Comparison of ENCODE assay signal across 13 mouse cellular contexts in genomic region chr3:79205112-79205511, GRCm38 (mm10).
A peak's percentile ranks its signal among the peaks of the same experiment; 100 is the strongest.
DNase-seq lines count a peak whose midpoint lies in the region; ATAC-seq and TF ChIP-seq lines count a peak whose summit lies in the region.
"Had no signal": no experiment of that assay in that cellular context is flagged by ENCODE, and none has a peak within 500 bp of the region (broad histone marks: within the 10 kb centered on the region; RNA-seq: fewer than 3 reads in every experiment).

No protein-coding gene starts in this region.

- ATAC-seq in liver, embryonic 12.5 days = no peak
- ATAC-seq: forebrain, embryonic 16.5 days had no signal

- peaks cover 16% of the 10 kb centered on the region for H3K4me1 ChIP-seq in heart, embryonic 10.5 days
- H3K4me1 ChIP-seq in liver, adult 2 months (ENCODE audit: control insufficient read depth, insufficient read depth, low read length) = peaks cover 27% of the 10 kb centered on the region
- peaks cover 11% of the 10 kb centered on the region for H3K4me1 ChIP-seq in liver, embryonic 12.5 days
- peaks cover 24% of the 10 kb centered on the region for H3K4me1 ChIP-seq in limb, embryonic 10.5 days

- no peak for TF ChIP-seq POLR2A in liver, adult 2 months (IDR thresholded peaks at IDR 0.05; ENCODE audit: extremely low read depth, insufficient read depth, low read length)

- no peak overlapping the region for H3K27ac ChIP-seq in heart, embryonic 10.5 days
- peak overlapping the region; percentile 12; the same call in 1 of the 2 replicates for H3K27ac ChIP-seq in liver, adult 2 months (replicated peaks; ENCODE audit: insufficient read depth, low read depth, low read length)
- no peak overlapping the region for H3K27ac ChIP-seq in liver, embryonic 12.5 days
- H3K27ac ChIP-seq in limb, embryonic 10.5 days = peak overlapping the region; percentile 42; the same call in 1 of the 2 replicates
- H3K27ac ChIP-seq: liver, embryonic 13.5 days had no signal

- WGBS in heart, embryonic 10.5 days = 44% methylated on average over 3 of the region's 3 CpGs
- 63% methylated on average over 3 of the region's 3 CpGs for WGBS in liver, adult 2 months
- 38% methylated on average over 3 of the region's 3 CpGs for WGBS in liver, embryonic 12.5 days (ENCODE audit: insufficient replicate concordance)
- 45% methylated on average over 3 of the region's 3 CpGs for WGBS in limb, embryonic 10.5 days

- 0 out of 2 replicates have a peak, but pooled peaks cover 8% of the 10 kb centered on the region for H3K36me3 ChIP-seq in heart, embryonic 10.5 days
- 0 out of 2 replicates have a peak, but pooled peaks cover 2% of the 10 kb centered on the region for H3K36me3 ChIP-seq in liver, adult 2 months (ENCODE audit: control insufficient read depth, insufficient read depth, low read length)
- no peaks in the 10 kb centered on the region for H3K36me3 ChIP-seq in liver, embryonic 12.5 days
- peaks cover 9% of the 10 kb centered on the region for H3K36me3 ChIP-seq in limb, embryonic 10.5 days
- H3K36me3 ChIP-seq: liver, embryonic 13.5 days had no signal

- H3K9ac ChIP-seq in liver, adult 2 months (ENCODE audit: low read depth, low read length) = no peak overlapping the region
- no peak overlapping the region for H3K9ac ChIP-seq in liver, embryonic 12.5 days
- H3K9ac ChIP-seq: liver, embryonic 13.5 days had no signal

- peak; percentile 67 for DNase-seq in heart, embryonic 10.5 days (ENCODE audit: low spot score)
- no peak for DNase-seq in heart, adult 18-20 months
- DNase-seq in liver, adult 2 months (ENCODE audit: extremely low read depth, low read depth, low spot score) = no peak
- DNase-seq in R1 (ENCODE audit: low read depth, low spot score) = peak; percentile 40
- no peak for DNase-seq in limb, embryonic 10.5 days (ENCODE audit: low spot score)
- no peak for DNase-seq in thymus, postnatal 36 days
- DNase-seq: cerebellum, adult 18-20 months; gastrocnemius, postnatal 25 days; kidney, postnatal 36 days; liver, embryonic 13.5 days; retina, postnatal 1 day had no signal

- H3K9me3 ChIP-seq in heart, embryonic 10.5 days = no peaks in the 10 kb centered on the region
- H3K9me3 ChIP-seq in liver, embryonic 12.5 days (replicated peaks) = no peaks in the 10 kb centered on the region
- H3K9me3 ChIP-seq in limb, embryonic 10.5 days (replicated peaks) = no peaks in the 10 kb centered on the region
- H3K9me3 ChIP-seq: liver, embryonic 13.5 days had no signal

- H3K4me3 ChIP-seq in heart, embryonic 10.5 days = no peak overlapping the region
- no peak overlapping the region for H3K4me3 ChIP-seq in liver, adult 2 months (ENCODE audit: insufficient read depth, low read depth, low read length)
- H3K4me3 ChIP-seq in liver, embryonic 12.5 days = no peak overlapping the region
- H3K4me3 ChIP-seq in limb, embryonic 10.5 days = no peak overlapping the region
- H3K4me3 ChIP-seq: liver, embryonic 13.5 days had no signal

- TF ChIP-seq CTCF in liver, adult 2 months (IDR thresholded peaks at IDR 0.05; ENCODE audit: low read depth, low read length) = peak; percentile 26; the same call in 1 of the 2 replicates

- H3K4me2 ChIP-seq in liver, embryonic 12.5 days = no peak overlapping the region
- H3K4me2 ChIP-seq: liver, embryonic 13.5 days had no signal

- no peaks in the 10 kb centered on the region for H3K27me3 ChIP-seq in heart, embryonic 10.5 days (ENCODE audit: insufficient read depth, poor library complexity, severe bottlenecking)
- no peaks in the 10 kb centered on the region for H3K27me3 ChIP-seq in liver, adult 2 months (ENCODE audit: control insufficient read depth, insufficient read depth, low read length)
- H3K27me3 ChIP-seq in liver, embryonic 12.5 days (replicated peaks) = no peaks in the 10 kb centered on the region
- H3K27me3 ChIP-seq in limb, embryonic 10.5 days (ENCODE audit: low read depth, poor library complexity, severe bottlenecking) = no peaks in the 10 kb centered on the region
- H3K27me3 ChIP-seq: liver, embryonic 13.5 days had no signal

- H3K79me2 ChIP-seq in liver, adult 2 months (ENCODE audit: control insufficient read depth, insufficient read depth, low read length) = peaks cover 31% of the 10 kb centered on the region

Comparison
In these comparisons a context has a peak if more than half of its experiments do, and no peak if none do; other contexts are left out.
1. DNase-seq: peak in heart, embryonic 10.5 days (single experiment) and R1 (single experiment); none in heart, adult 18-20 months (0 of 2), liver, adult 2 months (single experiment), limb, embryonic 10.5 days (single experiment) and thymus, postnatal 36 days (0 of 2).
2. H3K27ac ChIP-seq: peak in liver, adult 2 months (single experiment) and limb, embryonic 10.5 days (single experiment); none in heart, embryonic 10.5 days (single experiment) and liver, embryonic 12.5 days (single experiment).